12 mouse cellular contexts compared by ENCODE assay signal in genomic region chr5:71025956-71026355, GRCm38 (mm10).
DNase-seq lines count a peak whose midpoint lies in the region.
"Had no signal": no experiment of that assay in that cellular context is flagged by ENCODE, and none has a peak within 500 bp of the region (broad histone marks: within the 10 kb centered on the region; RNA-seq: fewer than 3 reads in every experiment).

No protein-coding gene starts in this region.

- intact Hi-C loops in left cerebral cortex, postnatal 14 days (cut with DNase I) = no loop called here

- peak; percentile 77 for DNase-seq in layer of hippocampus, adult 11-12 months (ENCODE audit: low spot score)
- DNase-seq in layer of hippocampus, postnatal 10 days (ENCODE audit: low spot score in 2 of 2) = no peak
- peak; percentile 86 for DNase-seq in layer of hippocampus, adult 9-11 months
- peak; percentile 29 to 66 for DNase-seq in left cerebral cortex, postnatal 14 days (ENCODE audit: low spot score in 2 of 2)
- DNase-seq in telencephalon, adult 2 months (ENCODE audit: low read depth, low spot score) = peak; percentile 89
- no peak for DNase-seq in thymus, adult 18-20 months
- no peak for DNase-seq in heart, adult 18-20 months
- DNase-seq in embryo, embryonic 10.5 days (ENCODE audit: low spot score) = no peak
- DNase-seq: cerebellum, postnatal 25 days; gastrocnemius, postnatal 25 days; kidney, postnatal 10 days; thymus, postnatal 25 days had no signal

Comparison
In these comparisons a context has a peak if more than half of its experiments do, and no peak if none do; other contexts are left out.
1. DNase-seq: peak in layer of hippocampus, adult 11-12 months (single experiment), layer of hippocampus, adult 9-11 months (single experiment), left cerebral cortex, postnatal 14 days (2 of 2) and telencephalon, adult 2 months (single experiment); none in layer of hippocampus, postnatal 10 days (0 of 2), thymus, adult 18-20 months (0 of 2), heart, adult 18-20 months (0 of 2) and embryo, embryonic 10.5 days (single experiment).